In the genomic region with DNA sequence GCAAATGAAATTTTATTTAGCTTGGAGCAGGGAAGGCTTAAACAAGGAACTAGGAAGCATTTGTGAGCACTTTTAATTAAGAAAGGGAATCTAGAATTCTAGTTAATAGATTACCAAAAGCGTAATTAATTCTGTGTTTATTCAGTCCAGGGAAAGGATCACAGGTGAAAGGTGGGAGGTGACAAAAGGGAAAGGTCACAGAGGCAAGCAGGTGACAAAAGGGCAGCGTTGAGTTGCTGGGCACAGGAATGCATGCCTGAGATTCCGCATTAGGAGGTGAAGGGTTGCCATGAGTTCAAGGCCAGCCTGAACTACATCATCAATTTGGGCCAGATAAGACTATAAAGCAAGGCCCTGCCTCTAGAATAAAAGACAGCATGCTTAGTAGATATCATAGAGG, we compare ENCODE assay signal across 27 mouse cellular contexts. TPM values are rescaled to one million over a fixed set of nuclear protein-coding genes. Genes with fewer than 3 reads are reported as not detected.
"Had no signal": no experiment of that assay in that cellular context is flagged by ENCODE, and none has a peak within 500 bp of the region (broad histone marks: within the 10 kb centered on the region; RNA-seq: fewer than 3 reads in every experiment).

No protein-coding gene starts in this region.

- H3K27me3 ChIP-seq: limb, embryonic 13.5 days; liver, embryonic 13.5 days; megakaryocyte, embryonic 14.5 days; neural tube, embryonic 13.5 days; stomach, embryonic 15.5 days had no signal

- H3K4me2 ChIP-seq: hindbrain, embryonic 14.5 days; limb, embryonic 13.5 days; liver, embryonic 13.5 days; lung, embryonic 14.5 days; neural tube, embryonic 13.5 days; stomach, embryonic 15.5 days had no signal

- H3K27ac ChIP-seq: hindbrain, embryonic 14.5 days; hindbrain, postnatal 0 days; layer of hippocampus, adult 2 months; limb, embryonic 10.5 days; limb, embryonic 13.5 days; liver, embryonic 13.5 days; macrophage; midbrain, embryonic 10.5 days; neural tube, embryonic 13.5 days; stomach, embryonic 15.5 days had no signal

- H3K9ac ChIP-seq: hindbrain, embryonic 14.5 days; limb, embryonic 13.5 days; liver, embryonic 13.5 days; lung, embryonic 14.5 days; neural tube, embryonic 13.5 days; stomach, embryonic 15.5 days had no signal

- DNase-seq: layer of hippocampus, adult 9-11 months; liver; liver, embryonic 13.5 days; lung, embryonic 14.5 days; midbrain, embryonic 14.5 days; retina, postnatal 1 day; right cerebral cortex, postnatal 25 days; spleen, adult 18-20 months; thymus, postnatal 25 days had no signal

- H3K4me3 ChIP-seq: layer of hippocampus, adult 2 months; limb, embryonic 10.5 days; limb, embryonic 13.5 days; liver, embryonic 13.5 days; megakaryocyte, embryonic 14.5 days; midbrain, embryonic 10.5 days; myocyte; neural tube, embryonic 13.5 days; stomach, embryonic 15.5 days had no signal

- ATAC-seq: hindbrain, postnatal 0 days; inflammation-experienced regulatory T-cells, adult 6 months; intestine, embryonic 16.5 days; lung, postnatal 0 days had no signal

- H3K4me1 ChIP-seq: limb, embryonic 10.5 days; limb, embryonic 13.5 days; midbrain, embryonic 10.5 days; stomach, embryonic 15.5 days had no signal

- H3K9me3 ChIP-seq: limb, embryonic 10.5 days; limb, embryonic 13.5 days; liver, embryonic 13.5 days; megakaryocyte, embryonic 14.5 days; midbrain, embryonic 10.5 days; neural tube, embryonic 13.5 days; stomach, embryonic 15.5 days had no signal

RNA-seq across cellular contexts. Expression of gene A730061H03Rik, which starts 7.3 kb away (rescaled TPM):
- total RNA-seq: hindbrain, postnatal 0 days; left cerebral cortex, adult 18-20 months had no signal
- polyA plus RNA-seq: hindbrain, embryonic 14.5 days; hindbrain, postnatal 0 days; macrophage had no signal

RNA-seq across cellular contexts. Expression of gene Fitm1, which starts 7.9 kb away (rescaled TPM):
- total RNA-seq: hindbrain, postnatal 0 days; layer of hippocampus, adult 2 months; layer of hippocampus, postnatal 25 days; left cerebral cortex, adult 18-20 months; left cerebral cortex, postnatal 25 days; neutrophil, adult 5-6 weeks had no signal
- polyA plus RNA-seq: inflammation-experienced regulatory T-cells, adult 6 months; macrophage; midbrain, embryonic 14.5 days had no signal
